Mouse (Mus musculus) midbrain, embryonic 13.5 days (tissue): ENCODE results near the gene Csad. TPM values are rescaled to one million over a fixed set of nuclear protein-coding genes. Genes with fewer than 3 reads are reported as not detected.

ENCODE experiments used
- polyA plus RNA-seq: library from polyadenylated mRNA; unstranded; fragments of >200 nt; fragmentation: Nextera tagmentation; extraction: Ambion mirVana; gene quantifications from 2 replicates; pipeline ENCODE4 v1.2.1, GENCODE M21; 2015

Gene Csad
- polyA plus RNA-seq, 1 experiment from 2014 or later: 37.9 TPM

Other genes with a start within 250 kb of the Csad start
- gene Krt8, start 200.2 kb downstream of the Csad start, polyA plus RNA-seq: 1.1 and 1.6 TPM in 2 replicates
- gene Krt18, start 176.5 kb downstream of the Csad start, polyA plus RNA-seq: 1.2 and 2.5 TPM in 2 replicates
- gene Eif4b, start 131.0 kb downstream of the Csad start, polyA plus RNA-seq: 89.9 and 91.2 TPM in 2 replicates
- gene Tns2, start 104.3 kb downstream of the Csad start, polyA plus RNA-seq: 6.1 and 6.9 TPM in 2 replicates
- 38.0 and 38.5 TPM in 2 replicates for gene Spryd3, start 68.5 kb downstream of the Csad start, polyA plus RNA-seq
- gene Igfbp6, start 60.4 kb downstream of the Csad start, polyA plus RNA-seq: 0.72 and 0.81 TPM in 2 replicates
- not detected in 2 replicates for gene Soat2, start 54.2 kb downstream of the Csad start, polyA plus RNA-seq
- 81.1 and 83.0 TPM in 2 replicates for gene Zfp740, start 1.5 kb downstream of the Csad start, polyA plus RNA-seq
- 0.71 and 0.82 TPM in 2 replicates for gene Itgb7, start 27.2 kb upstream of the Csad start, polyA plus RNA-seq
- 2.7 and 3.4 TPM in 2 replicates for gene Rarg, start 52.8 kb upstream of the Csad start, polyA plus RNA-seq
- gene Gm9918, start 65.8 kb upstream of the Csad start, polyA plus RNA-seq: 0.07 and 0.12 TPM in 2 replicates
- 50.8 and 53.4 TPM in 2 replicates for gene Mfsd5, start 74.7 kb upstream of the Csad start, polyA plus RNA-seq
- 11.0 and 13.3 TPM in 2 replicates for gene Espl1, start 91.5 kb upstream of the Csad start, polyA plus RNA-seq
- 472 and 474 TPM in 2 replicates for gene Pfdn5, start 121.4 kb upstream of the Csad start, polyA plus RNA-seq
- 93.8 and 105 TPM in 2 replicates for gene Myg1, start 127.0 kb upstream of the Csad start, polyA plus RNA-seq
- 41.4 and 44.1 TPM in 2 replicates for gene Aaas, start 146.0 kb upstream of the Csad start, polyA plus RNA-seq
- gene Sp7, start 162.5 kb upstream of the Csad start, polyA plus RNA-seq: 0.14 and 0.28 TPM in 2 replicates
- gene Sp1, start 201.4 kb upstream of the Csad start, polyA plus RNA-seq: 5.6 TPM in 2 replicates
- gene Amhr2, start 240.6 kb upstream of the Csad start, polyA plus RNA-seq: 0.30 and 0.74 TPM in 2 replicates